Mouse (Mus musculus) kidney, adult 2 months (tissue): ENCODE measurements around the gene Ctns.

Experiments
- CTCF ChIP-seq: fragments of 200-500 bp; conservative IDR thresholded peaks from 2 replicates; pipeline ENCODE4 v1.5.1; 2011; ENCODE audit warnings: low read depth, mild to moderate bottlenecking, control low read depth, low read length, moderate library complexity, mixed read lengths; ENCODE audit not compliant: insufficient read depth, insufficient read length
- POLR2A ChIP-seq: fragments of 200-500 bp; IDR thresholded peaks from one replicate; pipeline ENCODE4 v1.6.1; 2011; ENCODE audit warnings: low read depth, low read length, control low read depth

- no peak for TF ChIP-seq CTCF
- TF ChIP-seq POLR2A, result no peak
Observed at GRCm38 (mm10) chr11:73235990-73236701, 37.3 kb upstream of the Ctns start.
